Mouse (Mus musculus): Measurements from ENCODE around the gene Pmepa1. TPM values are rescaled to one million over a fixed set of nuclear protein-coding genes. Genes with fewer than 3 reads are reported as not detected.

Gene Pmepa1
- 17.0 and 19.2 TPM in 2 replicates for polyA plus RNA-seq (2012; rRNA removed)

GRCm38 (mm10) chr2:173276409-173276808 is at the start of gene Pmepa1:
Gene Pmepa1, minus strand, starts transcription at chr2:173276533.

GRCm38 (mm10) chr2:173218416-173219141 is 57.8 kb downstream of the Pmepa1 start, which contains the start of gene Zbp1:
Gene Zbp1, minus strand, starts transcription at chr2:173218923.

Other genes with a start within 250 kb of the Pmepa1 start
- gene Ctcfl, start 157.0 kb downstream of the Pmepa1 start, polyA plus RNA-seq (2012; rRNA removed), result not detected in 2 replicates
- gene Pck1, start 123.5 kb downstream of the Pmepa1 start, polyA plus RNA-seq (2012; rRNA removed), result 0.03 TPM in 1 of 2 replicates, not detected in the other
- gene Zbp1, start 57.6 kb downstream of the Pmepa1 start, polyA plus RNA-seq (2012; rRNA removed), result 0.36 and 0.38 TPM in 2 replicates
- not detected in 2 replicates for gene 1700021F07Rik, start 246.1 kb upstream of the Pmepa1 start, polyA plus RNA-seq (2012; rRNA removed)

All from central nervous system, embryonic 18 days (tissue).